Mouse (Mus musculus) T-helper 17 cell (primary cell): ENCODE measurements around the gene Ndrg2.

Source experiments
- in situ Hi-C, 2 experiments: fragments of 300-600 bp; cut with MboI, MseI; formaldehyde crosslinking; loops; 1 replicate in 1 of 2; 2 replicates in 1 of 2; pipeline ENCODE4 v1.15.1; 2025; ENCODE audit warnings: high pct_unique_total_duplicates in 2 of 2

Ndrg2 gene

GRCm38 (mm10) chr14:51883527-51884030 is 30.4 kb downstream of the Ndrg2 start:
- in situ Hi-C loops: no loop called here

- in situ Hi-C loops: no loop called here
These were observed 36.4 kb downstream of the Ndrg2 start for GRCm38 (mm10) chr14:51877517-51877916.

GRCm38 (mm10) chr14:51871741-51872140 is 42.2 kb downstream of the Ndrg2 start:
- in situ Hi-C loops: no loop called here

GRCm38 (mm10) chr14:51870756-51871155 is 43.2 kb downstream of the Ndrg2 start:
- in situ Hi-C loops: no loop called here

GRCm38 (mm10) chr14:51863603-51864002 is 50.4 kb downstream of the Ndrg2 start:
- in situ Hi-C loops: loop anchor here in 1 of 2 experiments (5.0 to 10.0 kb wide), 2 partner anchors 71 to 759 kb away; no protein-coding TSS in a partner anchor

- in situ Hi-C loops: loop anchor here in 1 of 2 experiments (5.0 kb wide), 1 partner anchor 73 kb away; no protein-coding TSS in a partner anchor
These were observed 58.7 kb downstream of the Ndrg2 start for GRCm38 (mm10) chr14:51855280-51855679.
